Mouse (Mus musculus) left cerebral cortex, adult 8-10 months (tissue): ENCODE results near the gene Rbm20. TPM values are rescaled to one million over a fixed set of nuclear protein-coding genes. Genes with fewer than 3 reads are reported as not detected.

Source experiments
- DNase-seq, 2 experiments: peaks; one replicate each; pipeline ENCODE4 v3.0.0; 2022; ENCODE audit warnings: low spot score in 2 of 2
- total RNA-seq, 4 experiments: library from RNA; stranded (reverse); gene quantifications; 2 replicates each; pipeline ENCODE4 v1.2.4; 2022

Rbm20 gene
- total RNA-seq, 4 experiments from 2014 or later = 4.7 to 6.5 (median 5.8) TPM

DNA sequence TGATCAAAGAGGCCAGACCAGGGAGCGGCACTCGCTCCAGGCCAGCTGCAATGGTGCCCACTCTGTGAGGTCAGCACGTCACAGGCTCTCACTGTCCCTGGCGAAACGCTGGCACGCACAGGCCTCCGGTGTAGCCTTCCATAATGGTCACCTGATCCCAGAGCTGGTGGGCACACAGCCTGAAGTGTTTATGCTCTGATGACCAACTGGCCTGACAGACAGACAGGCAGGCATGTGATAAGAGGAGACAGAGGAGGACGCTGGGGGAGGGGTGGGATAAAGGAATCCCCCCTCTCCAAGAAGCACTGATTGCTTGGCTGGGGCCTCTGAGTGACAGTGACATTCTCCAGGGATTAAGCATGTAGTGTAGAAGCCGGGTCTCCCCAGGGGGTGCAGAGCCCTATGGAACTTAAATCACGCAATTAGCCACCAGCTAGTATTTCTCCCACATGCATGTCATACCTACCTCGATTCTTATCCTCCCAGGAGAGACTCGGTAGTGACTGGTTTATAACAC, 6.4 kb upstream of the Rbm20 start:
- no peak for DNase-seq

DNA sequence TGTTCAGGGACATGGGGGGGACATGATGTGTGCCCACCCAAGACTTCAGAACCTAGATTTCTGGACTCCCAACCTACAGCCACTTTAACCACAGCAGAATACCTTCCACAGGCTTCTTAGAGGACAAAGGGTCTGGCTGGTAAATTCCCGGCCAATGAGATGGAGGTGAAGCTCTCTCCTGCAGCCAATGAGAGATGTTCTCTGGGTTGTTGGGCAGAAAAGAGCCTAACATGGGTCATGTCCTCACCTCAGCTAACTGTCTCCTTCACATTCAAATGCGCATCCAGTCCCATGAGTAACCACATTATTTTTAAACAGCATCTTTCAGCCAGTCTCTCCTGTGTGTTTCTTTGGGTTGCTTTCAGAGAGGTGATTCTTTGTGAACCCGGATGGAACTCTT, 5.7 kb upstream of the Rbm20 start:
- DNase-seq = no peak

DNA sequence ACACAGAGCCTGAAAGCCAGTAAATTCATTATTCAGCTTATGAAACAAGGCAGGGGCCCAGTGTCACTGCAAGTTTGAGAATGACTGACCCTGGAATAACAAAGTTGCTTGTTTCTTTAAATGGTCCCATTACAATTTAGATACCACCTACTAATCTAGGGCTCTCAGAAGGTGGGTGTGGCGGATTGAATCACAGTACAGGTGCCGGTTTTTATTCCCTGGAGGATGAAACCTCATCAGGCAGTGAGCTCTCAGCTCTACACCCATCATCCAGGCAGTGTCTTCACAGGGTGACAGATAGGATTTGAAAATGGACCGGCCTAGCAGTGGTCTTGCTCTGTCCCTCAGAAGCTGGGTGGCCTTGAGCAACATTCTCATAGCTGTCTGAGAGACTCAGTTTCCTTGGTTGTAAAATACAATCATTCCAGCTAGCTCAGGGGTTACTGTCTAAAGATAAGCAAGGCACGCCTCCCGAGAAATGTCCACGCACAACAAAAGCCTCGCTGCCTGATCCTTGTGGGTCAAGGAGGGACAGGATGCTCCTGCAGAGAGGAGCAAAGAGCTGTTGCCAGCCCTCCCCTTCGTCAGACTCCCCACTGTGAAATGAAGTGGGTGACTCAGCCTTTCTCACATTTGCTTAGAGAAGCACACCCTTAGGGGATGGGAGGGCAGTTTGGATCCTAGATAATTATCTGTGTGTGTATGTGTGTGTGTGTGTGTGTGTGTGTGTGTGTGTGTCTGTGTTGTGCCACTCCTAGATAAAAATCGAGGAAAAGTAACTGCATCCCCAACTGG, 2.8 kb upstream of the Rbm20 start:
- no peak for DNase-seq

DNA sequence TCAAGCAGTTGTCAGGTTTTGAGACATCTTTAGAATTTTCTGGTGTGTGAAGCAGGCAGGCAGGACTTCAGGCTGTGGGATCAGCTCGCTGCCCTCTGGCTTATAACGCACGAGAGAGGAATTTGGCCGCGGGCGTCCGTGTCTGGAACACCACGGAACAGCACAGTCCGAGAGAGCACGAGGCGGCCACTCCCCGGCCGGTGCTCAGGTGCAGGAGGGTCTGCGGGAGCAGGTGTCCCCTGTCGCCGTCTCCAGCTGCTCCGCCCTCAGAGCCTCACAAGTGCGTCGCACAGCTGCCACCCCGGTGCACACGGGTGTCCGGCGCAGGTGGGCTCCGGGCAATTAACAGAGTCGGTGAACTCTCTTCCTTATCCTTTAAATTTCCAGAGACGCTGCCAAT, 878 bp upstream of the Rbm20 start:
- DNase-seq = no peak

DNA sequence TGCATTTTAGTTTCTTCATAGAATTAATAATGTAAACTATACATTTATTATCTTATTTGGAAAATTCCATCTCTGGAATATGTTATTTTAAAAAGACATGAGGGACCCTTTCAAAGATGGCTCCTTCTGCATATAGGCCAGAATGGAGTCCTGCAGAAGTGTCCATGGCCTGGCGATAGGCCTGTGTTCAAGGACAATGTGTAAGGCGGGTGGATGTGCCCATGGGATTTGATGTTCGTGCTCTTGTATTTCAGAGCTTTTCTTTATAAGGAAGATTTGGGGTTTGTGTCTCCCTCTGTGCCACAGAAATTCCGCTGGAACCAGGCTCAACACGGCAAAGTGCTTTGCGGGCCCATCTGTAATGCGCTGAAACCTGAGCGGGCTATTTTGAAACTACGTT, 2.1 kb downstream of the Rbm20 start:
- DNase-seq = no peak

DNA sequence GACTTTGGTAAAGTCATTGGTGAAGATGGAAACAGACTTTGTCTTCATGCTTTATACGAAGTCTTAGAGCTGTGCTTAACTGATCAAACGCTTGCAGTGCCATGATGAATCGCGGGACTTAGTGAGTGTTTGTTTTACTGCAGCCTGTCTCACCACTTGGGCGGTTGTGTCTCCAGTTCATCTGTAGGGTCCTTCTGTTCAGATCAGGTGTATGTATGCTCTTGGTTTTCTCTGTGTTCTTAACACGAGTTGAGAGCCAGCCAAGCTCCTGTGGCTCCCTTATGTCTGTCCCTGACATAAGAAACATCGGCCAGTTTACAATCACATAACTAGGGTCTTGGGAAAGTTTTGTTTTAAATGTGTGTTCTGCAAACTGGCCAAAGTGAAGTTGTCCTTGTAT, 2.9 kb downstream of the Rbm20 start:
- DNase-seq = no peak

DNA sequence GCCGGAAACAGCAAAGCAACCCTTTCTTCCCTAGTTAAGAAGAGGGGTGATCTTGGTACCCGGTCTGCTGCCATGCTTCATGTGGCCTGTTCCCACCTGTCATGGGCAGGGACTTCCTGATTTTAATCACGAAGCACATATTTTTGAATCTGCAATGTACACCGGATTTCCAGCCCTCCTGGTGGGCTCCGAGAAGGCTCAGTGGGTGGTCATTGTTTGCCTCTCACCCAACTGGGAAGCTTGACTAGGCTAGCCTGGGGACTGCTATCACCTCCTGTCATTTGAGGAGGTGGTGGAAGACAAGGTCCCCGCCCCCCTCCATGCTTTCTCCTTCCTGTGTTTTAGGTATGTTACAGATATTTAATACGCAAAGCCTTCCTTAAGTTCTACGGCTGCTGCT, 5.3 kb downstream of the Rbm20 start:
- no peak for DNase-seq

DNA sequence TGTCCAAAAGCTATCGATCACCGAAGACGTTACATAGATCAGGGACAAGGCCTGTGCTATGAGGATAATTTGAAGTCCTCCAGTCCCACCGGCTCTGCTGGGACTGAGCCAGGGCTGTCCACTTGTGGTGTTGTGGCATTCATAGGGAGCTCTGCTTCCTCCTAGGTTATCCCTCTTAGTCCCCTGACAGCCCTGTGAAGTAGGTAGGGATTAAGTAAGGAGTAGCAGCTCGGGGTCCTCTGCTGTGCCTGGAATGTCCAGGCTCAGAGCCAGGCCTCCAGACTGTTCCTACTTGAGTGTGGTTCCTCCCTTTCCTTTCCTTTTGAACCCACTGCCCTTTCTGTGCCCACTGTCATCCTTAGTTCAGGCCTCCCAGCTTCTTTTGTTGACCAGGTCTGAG, 10.5 kb downstream of the Rbm20 start:
- no peak for DNase-seq

DNA sequence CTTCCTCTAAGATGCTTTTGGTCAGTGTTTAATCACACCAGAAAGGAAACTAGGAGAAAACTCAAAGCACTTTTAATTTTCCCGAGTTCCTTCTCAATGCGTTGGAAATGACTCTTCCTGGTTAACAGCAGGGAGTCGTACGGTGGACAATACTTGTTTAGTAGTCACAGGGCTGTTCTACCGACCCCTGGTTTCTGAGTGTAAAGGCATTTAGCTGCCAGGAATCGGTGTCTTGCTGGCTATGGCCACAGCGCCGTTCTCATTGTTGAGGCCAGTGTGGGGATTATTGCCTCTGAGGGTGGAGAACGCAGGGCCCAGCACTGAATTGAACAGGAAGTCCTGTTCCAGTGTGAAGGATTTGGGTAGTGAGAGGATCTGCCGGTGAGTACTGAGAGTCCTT, 13.7 kb downstream of the Rbm20 start:
- no peak for DNase-seq

DNA sequence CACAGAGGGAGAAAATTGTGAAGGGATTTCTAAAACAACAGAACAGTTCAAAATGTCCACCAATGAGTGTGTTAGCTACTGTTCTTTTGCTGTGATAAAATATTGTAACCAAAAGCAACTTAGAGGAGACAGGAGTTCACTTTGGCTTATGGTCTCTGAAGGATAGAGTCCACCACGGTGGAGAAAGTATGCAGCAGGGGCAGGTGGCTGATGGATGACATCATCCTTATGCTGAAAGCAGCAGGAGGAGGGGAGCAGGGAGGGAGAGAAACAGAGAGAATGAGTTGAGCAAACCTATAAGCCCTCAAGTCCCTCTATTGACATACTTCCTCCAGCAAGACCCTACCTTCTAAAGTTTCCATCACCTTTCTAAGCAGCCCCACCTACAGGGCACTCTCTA, 16.9 kb downstream of the Rbm20 start:
- DNase-seq = no peak

DNA sequence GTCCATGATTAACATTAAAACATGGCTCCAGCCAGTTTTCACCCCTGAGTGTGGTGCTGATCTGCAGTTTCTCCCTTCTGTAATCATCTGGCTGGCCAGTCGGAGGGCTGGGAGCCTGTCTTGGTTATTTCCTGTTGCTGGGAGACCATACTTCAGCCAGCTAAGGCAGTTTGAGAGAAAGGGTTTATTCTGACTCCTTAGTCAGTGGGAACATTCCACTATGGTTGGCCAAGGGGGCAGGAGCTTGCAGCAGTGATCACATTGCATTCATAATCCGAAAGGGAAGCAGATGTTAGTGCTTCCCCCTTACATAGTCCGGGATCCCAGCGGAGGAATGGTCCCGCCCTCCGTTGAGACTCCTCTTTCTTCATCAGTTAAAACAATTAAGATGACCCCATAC, 19.0 kb downstream of the Rbm20 start:
- DNase-seq = no peak

DNA sequence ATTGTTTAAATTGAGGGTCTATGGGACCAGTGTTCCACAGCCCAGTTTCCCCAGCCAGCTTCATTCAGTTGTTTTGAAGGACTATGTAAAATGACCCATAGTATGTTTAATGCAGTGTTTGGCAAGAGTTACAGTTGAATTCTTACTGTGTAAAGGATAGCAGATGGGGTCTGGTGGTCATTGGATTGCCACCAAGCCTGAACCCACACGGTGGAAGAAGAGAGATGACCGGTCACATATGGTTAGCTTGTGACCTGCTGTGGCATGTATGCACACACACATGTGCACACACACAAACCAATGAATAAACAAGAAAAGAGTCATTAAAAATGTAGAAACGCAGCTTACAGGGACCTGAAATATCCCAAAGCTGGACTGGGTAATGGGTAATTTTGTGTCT, 19.5 kb downstream of the Rbm20 start:
- no peak for DNase-seq

DNA sequence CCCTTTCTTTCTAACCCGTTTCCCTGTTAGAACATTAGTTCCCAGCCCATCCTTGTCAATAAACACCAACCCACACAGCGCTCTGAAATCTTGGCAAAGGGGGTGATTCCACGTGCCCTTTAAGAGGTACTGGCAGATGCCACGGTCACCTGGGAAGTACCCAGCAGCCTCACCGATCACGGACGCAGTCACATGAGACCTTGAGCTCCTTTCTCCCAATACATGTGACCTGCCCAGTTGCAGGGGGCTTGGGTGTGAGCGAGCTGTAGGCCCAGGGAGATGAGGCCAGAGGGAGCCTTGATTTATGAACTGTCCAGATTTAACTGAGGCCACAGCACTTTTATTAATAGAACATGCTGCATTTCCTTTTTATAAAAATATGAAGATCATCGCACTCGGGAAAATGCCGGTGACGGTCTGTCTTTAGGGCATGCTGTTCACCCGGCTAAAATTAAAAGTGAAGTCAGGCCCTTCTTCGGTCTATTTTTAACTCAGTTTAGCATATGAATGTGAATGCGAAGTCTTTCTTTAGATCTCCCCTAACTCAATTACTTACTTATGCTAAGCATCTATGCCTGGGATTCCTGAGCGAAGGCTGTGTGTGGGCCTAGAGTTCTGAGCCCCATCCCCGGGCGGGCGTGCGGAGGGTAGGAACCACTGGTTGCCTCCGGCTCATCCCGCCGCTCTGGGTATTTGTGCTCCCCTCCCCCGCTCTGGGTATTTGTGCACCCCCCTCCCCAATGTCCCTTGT, 20.4 kb downstream of the Rbm20 start:
- DNase-seq = peak in 1 of 2 experiments; percentile 8

DNA sequence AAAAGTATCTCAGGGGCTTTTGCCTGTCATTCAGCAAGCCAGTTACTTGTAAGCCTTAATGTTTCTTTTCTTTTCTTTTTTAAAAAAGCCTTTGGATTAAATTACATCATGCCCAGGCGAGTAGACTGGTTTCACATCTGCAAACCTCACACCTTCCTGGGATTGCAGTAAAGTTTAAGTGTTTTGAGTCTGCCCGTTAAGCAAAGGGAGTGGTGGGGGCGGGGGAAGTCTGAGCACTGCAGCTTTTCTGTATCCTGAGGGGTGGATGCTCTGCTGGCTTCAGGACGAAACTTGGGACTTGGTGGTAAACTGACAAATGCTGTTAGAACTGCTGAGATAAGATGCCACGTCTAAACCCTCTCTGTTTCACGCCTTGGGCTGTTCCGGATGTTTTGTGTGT, 22.6 kb downstream of the Rbm20 start:
- DNase-seq = no peak

DNA sequence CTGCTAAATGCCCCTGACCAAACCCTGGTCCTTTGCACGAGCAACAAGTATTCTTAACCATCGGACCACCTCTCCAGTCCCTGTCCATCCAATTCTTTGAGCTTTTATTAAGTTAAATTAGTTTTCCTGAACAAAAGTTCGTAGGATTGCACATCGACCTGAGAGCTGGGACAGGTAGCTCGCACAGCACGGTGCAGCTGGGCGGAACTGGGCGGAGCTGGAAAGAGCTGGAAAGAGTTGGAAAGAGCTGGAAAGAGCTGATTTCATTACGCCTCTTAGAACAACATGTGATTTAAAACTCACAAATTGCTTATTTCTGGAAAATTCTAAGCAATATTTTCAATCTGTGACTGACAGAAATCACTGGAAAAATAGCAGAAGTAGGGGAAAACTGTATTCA, 24.3 kb downstream of the Rbm20 start:
- no peak for DNase-seq

DNA sequence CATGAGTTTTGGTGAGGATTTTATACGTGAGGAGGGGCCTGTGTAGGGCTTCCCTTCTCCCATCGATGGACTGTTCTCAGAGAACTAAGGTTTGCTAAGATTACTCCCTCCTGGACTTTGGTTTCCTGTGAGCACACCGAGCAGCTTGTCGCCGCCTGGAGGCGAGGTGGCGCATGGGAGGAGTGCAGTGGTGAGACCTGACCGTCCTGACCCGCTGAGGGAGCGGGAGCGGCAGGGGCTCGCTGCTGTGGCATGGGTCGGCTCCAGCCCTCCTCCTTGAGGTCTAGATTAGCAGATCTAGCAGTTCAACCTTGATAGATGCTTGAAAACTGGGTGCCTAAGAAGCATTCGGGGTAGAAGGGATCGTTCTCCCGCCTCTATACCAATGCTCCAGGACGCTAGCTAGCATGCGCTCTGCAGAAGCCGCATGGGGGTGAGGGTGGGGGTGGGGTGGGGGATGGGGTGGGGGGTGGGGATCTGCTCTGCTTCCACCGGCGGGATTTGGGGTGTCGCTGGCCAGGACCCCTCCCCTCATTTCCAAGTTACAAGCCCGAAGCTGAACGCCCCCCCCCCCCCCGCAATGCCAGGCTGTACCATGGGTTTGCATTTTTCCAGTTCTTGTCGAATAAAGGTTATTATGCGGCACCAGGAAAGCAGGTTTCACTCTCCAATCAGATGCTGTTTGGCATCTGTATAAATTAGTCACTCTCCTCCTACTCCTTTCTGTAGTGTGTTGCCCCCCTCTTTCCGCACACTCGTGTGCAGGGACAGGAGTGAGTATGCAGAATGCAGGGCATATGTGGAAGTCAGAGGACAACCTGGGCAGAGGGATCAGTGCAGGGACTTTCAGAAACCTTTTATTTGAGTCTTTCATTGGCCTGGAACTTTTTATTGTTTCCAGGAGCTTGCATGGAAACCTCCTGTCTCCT, 28.1 kb downstream of the Rbm20 start:
- DNase-seq = peak; percentile 38 to 67

DNA sequence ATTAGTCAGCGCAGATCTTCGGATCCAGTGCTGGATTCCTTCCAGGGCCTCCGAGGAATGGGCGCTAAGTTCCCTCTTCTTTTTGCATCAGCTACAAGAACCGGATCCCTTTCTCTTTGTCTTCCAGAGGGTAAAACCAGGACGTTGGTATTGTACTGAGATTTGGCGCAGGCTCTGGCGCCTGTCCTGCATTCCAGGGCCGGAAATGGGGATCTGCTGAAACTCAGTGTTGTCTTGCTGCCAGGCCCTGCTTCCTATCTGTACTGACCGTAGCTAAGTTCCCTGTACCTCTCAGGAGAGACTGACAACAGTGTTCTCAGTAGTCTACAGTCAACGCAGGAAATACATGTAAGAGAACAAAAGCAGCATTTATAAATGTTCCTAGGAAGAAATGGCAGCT, 31.3 kb downstream of the Rbm20 start:
- DNase-seq = no peak

DNA sequence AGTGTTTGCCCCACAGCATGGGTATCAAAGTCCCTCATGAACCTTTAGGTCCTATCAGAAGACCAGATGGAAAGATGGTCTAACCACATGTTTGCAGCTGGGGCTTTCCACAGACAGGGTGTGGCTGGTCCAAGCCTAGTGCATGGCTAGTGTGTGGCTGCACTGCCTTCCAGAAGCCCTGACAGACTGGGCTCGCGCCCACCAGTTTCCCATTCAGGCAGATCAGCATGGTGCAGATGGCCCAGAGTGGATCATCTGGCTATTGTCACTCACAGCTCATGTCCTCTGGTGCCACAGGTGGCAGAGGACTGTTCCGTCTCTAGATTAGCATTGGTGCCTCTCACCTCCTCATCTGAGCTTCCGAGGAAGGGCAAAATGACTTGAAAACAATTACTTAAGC, 33.8 kb downstream of the Rbm20 start:
- DNase-seq = no peak

DNA sequence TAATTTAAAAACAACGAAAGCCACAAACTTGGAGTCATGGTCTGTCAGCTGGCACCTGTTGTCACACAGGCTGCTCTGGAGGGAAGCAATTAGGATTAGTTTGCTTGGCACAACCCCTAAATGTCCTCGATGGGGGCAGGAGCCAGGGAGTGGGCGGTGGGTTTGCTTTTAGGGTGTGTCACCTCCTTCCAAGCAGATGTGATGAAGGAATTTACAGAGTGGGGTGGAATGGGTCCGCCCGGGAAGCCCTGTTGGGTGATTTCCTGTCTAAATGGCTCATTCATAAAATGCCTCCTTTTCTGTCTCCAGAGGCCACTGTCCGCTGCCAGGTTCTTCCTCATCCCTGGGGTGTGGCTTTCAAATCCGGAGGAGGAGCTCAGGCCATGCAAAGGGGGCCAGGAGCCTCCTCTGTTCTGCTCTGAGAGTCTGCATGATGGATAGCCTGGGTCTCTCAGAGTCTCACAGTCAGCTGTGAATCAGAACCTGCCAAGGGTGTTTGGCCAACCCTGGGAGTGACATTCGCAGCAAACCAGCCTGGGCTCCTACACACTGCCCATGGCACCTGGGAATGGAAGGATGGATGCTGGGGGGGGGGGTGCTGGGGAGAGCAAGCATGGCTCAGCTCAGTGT, 34.3 kb downstream of the Rbm20 start:
- DNase-seq = no peak

DNA sequence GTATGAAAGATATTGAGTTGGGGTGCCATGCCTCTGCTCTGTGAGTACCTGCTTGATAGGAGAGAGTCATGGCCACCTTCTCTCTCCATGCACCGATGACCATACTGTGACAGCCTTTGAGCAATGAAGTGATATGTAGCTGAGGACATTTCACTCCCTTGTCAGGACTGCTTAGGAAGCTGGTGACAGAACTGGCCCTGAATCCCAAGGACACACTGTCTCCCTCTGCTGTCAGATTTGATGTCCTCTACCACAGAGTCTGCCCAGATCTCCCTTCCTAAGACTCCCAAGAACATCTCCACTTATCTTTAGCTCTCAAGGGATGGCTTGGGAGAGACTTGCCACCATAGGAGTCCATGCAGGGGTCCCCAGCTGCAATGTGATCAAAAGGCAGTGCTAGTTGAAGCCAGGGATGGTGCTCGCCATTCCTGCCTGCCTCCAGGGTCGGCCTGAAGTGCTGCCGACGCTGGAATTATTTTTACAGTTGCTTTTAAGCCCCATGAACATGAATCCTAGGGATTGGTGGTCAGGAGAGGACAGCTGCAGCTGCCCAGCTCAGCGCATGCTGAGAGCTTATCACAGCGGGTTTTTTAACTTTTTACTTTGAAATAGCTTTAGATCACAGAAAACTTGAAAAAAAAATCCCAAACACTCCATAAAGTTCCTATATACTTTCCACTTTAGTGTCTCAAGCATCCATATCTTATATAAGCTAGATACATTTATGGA, 35.4 kb downstream of the Rbm20 start:
- DNase-seq = no peak

DNA sequence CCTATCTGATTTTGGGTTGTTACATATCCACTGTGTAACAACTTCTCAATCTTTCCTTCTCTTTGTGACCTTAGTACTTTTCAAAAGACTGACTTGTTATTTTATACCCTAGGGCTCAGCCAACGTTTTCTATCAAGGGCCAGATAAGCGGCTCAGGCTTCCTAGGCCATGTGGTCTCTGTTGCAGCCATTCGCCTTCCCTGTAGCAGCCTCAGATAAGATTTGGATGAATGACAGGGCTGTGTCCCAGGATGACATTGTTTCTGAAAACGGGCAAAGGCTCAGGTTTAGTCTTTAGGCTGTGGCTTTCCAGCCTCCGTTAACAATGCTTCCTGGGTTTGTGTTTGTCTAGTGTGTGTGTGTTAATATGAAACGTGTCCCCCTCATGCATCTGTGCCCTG, 36.3 kb downstream of the Rbm20 start:
- no peak for DNase-seq
